9 mouse cellular contexts compared by ENCODE assay signal in the genomic region with DNA sequence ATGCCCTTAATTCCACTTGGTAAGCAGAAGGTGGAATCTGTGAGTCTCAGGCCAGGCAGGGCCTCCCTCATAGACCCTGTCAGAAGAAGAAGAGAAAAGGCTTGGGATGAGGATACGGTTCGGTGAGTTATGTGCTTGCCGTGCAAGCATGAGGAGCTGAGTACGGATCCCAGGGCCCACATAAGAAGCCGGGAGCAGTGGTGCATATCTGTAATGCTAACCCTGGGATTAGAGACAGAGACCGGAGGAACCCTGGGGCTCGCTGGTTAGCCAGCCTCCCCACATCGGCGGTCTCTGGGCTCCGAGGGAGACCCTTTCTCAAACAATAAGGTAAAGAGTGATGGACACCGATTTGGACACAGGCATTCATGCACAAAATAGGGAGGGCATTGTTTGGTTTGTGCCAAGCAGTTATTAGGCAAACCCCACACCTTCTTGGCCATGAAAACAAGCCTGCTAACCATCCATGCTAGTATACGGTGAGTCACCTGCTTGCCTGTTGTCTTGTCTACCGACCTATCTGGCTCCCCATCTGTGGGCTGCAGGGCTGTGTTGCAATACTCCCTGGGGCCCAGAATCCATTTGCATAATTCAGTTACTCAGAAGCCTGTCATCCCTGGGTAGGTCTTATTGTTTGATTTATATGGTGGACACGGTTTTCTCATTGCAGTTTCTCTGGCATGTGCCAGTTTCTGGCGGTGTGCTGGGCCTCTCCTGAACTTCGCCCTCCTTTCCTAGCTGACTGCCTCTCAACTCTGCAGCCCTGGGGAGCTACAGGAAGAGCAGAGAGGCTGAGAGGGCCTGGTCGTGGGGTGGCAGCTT. TPM values are rescaled to one million over a fixed set of nuclear protein-coding genes. Genes with fewer than 3 reads are reported as not detected.
DNase-seq lines count a peak whose midpoint lies in the region; ATAC-seq and TF ChIP-seq lines count a peak whose summit lies in the region.
"Had no signal": no experiment of that assay in that cellular context is flagged by ENCODE, and none has a peak within 500 bp of the region (broad histone marks: within the 10 kb centered on the region; RNA-seq: fewer than 3 reads in every experiment).

No protein-coding gene starts in this region.

- no peak overlapping the region for H3K4me2 ChIP-seq in neural tube, embryonic 15.5 days
- H3K4me2 ChIP-seq in heart, embryonic 11.5 days: no peak overlapping the region

- no peak overlapping the region for H3K9ac ChIP-seq in neural tube, embryonic 15.5 days (replicated peaks)
- no peak overlapping the region for H3K9ac ChIP-seq in heart, embryonic 11.5 days (ENCODE audit: low read depth, low read length)

- H3K4me3 ChIP-seq in kidney, adult 2 months (ENCODE audit: insufficient read depth, low read depth, low read length): peak overlapping the region; percentile 15
- no peak overlapping the region for H3K4me3 ChIP-seq in neural tube, embryonic 15.5 days (replicated peaks)
- H3K4me3 ChIP-seq in heart, embryonic 11.5 days (ENCODE audit: low read depth, low read length): no peak overlapping the region

- H3K4me1 ChIP-seq in kidney, adult 2 months (ENCODE audit: control insufficient read depth, insufficient read depth, low read length): peaks cover 63% of the 10 kb centered on the region
- H3K4me1 ChIP-seq in neural tube, embryonic 15.5 days: peaks cover 8% of the 10 kb centered on the region
- H3K4me1 ChIP-seq in heart, embryonic 11.5 days (ENCODE audit: control insufficient read depth, insufficient read depth, low read length): no peaks in the 10 kb centered on the region

- TF ChIP-seq CTCF in kidney, adult 2 months (conservative IDR thresholded peaks at IDR 0.05; ENCODE audit: insufficient read depth, insufficient read length, low read depth, low read length): no peak

- H3K36me3 ChIP-seq in kidney, adult 2 months (ENCODE audit: control insufficient read depth, insufficient read depth, low read length): no peaks in the 10 kb centered on the region
- no peaks in the 10 kb centered on the region for H3K36me3 ChIP-seq in neural tube, embryonic 15.5 days
- no peaks in the 10 kb centered on the region for H3K36me3 ChIP-seq in heart, embryonic 11.5 days (ENCODE audit: control insufficient read depth, insufficient read depth, low read length)

- no peaks in the 10 kb centered on the region for H3K9me3 ChIP-seq in neural tube, embryonic 15.5 days (replicated peaks)
- no peaks in the 10 kb centered on the region for H3K9me3 ChIP-seq in heart, embryonic 11.5 days (replicated peaks; ENCODE audit: control insufficient read depth, low read length)

- TF ChIP-seq POLR2A in kidney, adult 2 months (IDR thresholded peaks at IDR 0.05; ENCODE audit: low read depth, low read length): no peak

- 33% methylated on average over 17 of the region's 17 CpGs for WGBS in kidney, adult 2 months
- 57% methylated on average over 17 of the region's 17 CpGs for WGBS in neural tube, embryonic 15.5 days
- WGBS in heart, embryonic 11.5 days (ENCODE audit: insufficient replicate concordance): 72% methylated on average over 17 of the region's 17 CpGs

- H3K27ac ChIP-seq in kidney, adult 2 months (ENCODE audit: insufficient read depth, low read depth, low read length): peak overlapping the region; percentile 89
- no peak overlapping the region for H3K27ac ChIP-seq in neural tube, embryonic 15.5 days (replicated peaks)
- no peak overlapping the region for H3K27ac ChIP-seq in heart, embryonic 11.5 days (ENCODE audit: low read depth, low read length)

- ATAC-seq in CD4-positive, CD25-positive, alpha-beta regulatory T cell, adult 4 months: no peak
- peak; percentile 58 for ATAC-seq in megakaryocyte-erythroid progenitor cell, adult 5-6 weeks (replicated peaks; ENCODE audit: low FRiP score, low TSS enrichment, poor library complexity, severe bottlenecking)
- ATAC-seq in neural tube, embryonic 15.5 days (ENCODE audit: low FRiP score): no peak
- no peak for ATAC-seq in heart, embryonic 11.5 days (replicated peaks; ENCODE audit: insufficient number of reproducible peaks, low FRiP score, low TSS enrichment)

- no peaks in the 10 kb centered on the region for H3K27me3 ChIP-seq in kidney, adult 2 months (replicated peaks; ENCODE audit: control insufficient read depth, insufficient read depth, low read length)
- 0 out of 2 replicates have a peak, but pooled peaks cover under 1% of the 10 kb centered on the region for H3K27me3 ChIP-seq in neural tube, embryonic 15.5 days (replicated peaks)
- no peaks in the 10 kb centered on the region for H3K27me3 ChIP-seq in heart, embryonic 11.5 days (ENCODE audit: control insufficient read depth, insufficient read depth, low read length)

- DNase-seq in CD4-positive, CD25-positive, alpha-beta regulatory T cell, adult 2 months (ENCODE audit: low read depth, low spot score): peak; percentile 20
- peak; percentile 72 for DNase-seq in adrenal gland, postnatal 14 days
- peak; percentile 84 for DNase-seq in kidney, adult 2 months
- no peak for DNase-seq in thymus, postnatal 0 days (ENCODE audit: low spot score)
- DNase-seq: thymus, postnatal 36 days had no signal

RNA-seq across cellular contexts. Expression of a gene that starts 11.8 kb away (rescaled TPM):
- 10 to 100 TPM; 17.1 to 31.7 TPM for polyA plus RNA-seq in CD4-positive, CD25-positive, alpha-beta regulatory T cell, adult 4 months (2017; shearing (Covaris generic))
- 274 and 315 TPM in 2 replicates for total RNA-seq in adrenal gland, postnatal 14 days (2021)
- 232 and 272 TPM in 2 replicates for polyA plus RNA-seq in kidney, adult 2 months (2012; rRNA removed)
- total RNA-seq in megakaryocyte-erythroid progenitor cell, adult 5-6 weeks (2014; fragmentation: Nextera tagmentation): 33.3 and 51.4 TPM in 2 replicates
- 34.2 and 35.2 TPM in 2 replicates for total RNA-seq in megakaryocyte-erythroid progenitor cell, adult 5-6 weeks (2017)
- polyA plus RNA-seq in neural tube, embryonic 15.5 days (2015; fragmentation: Nextera tagmentation; extraction: Ambion mirVana): 14.7 and 21.6 TPM in 2 replicates
- polyA plus RNA-seq in heart, embryonic 11.5 days (2014; fragmentation: Nextera tagmentation; extraction: Ambion mirVana): 14.3 and 17.2 TPM in 2 replicates
- polyA plus RNA-seq in thymus, postnatal 0 days (2015; fragmentation: Nextera tagmentation; extraction: Ambion mirVana): 54.7 and 60.1 TPM in 2 replicates

RNA-seq across cellular contexts. Expression of a gene that starts 51.1 kb away (rescaled TPM):
- polyA plus RNA-seq in CD4-positive, CD25-positive, alpha-beta regulatory T cell, adult 4 months (2017; shearing (Covaris generic)): 1 to 10 TPM; 4.9 to 7.4 TPM
- 5.7 and 6.8 TPM in 2 replicates for total RNA-seq in adrenal gland, postnatal 14 days (2021)
- 3.5 and 4.1 TPM in 2 replicates for polyA plus RNA-seq in kidney, adult 2 months (2012; rRNA removed)
- 5.5 and 8.3 TPM in 2 replicates for total RNA-seq in megakaryocyte-erythroid progenitor cell, adult 5-6 weeks (2014; fragmentation: Nextera tagmentation)
- total RNA-seq in megakaryocyte-erythroid progenitor cell, adult 5-6 weeks (2017): 7.3 and 7.9 TPM in 2 replicates
- 10.6 and 10.7 TPM in 2 replicates for polyA plus RNA-seq in neural tube, embryonic 15.5 days (2015; fragmentation: Nextera tagmentation; extraction: Ambion mirVana)
- 4.1 and 4.6 TPM in 2 replicates for polyA plus RNA-seq in heart, embryonic 11.5 days (2014; fragmentation: Nextera tagmentation; extraction: Ambion mirVana)
- 10.0 and 10.6 TPM in 2 replicates for polyA plus RNA-seq in thymus, postnatal 0 days (2015; fragmentation: Nextera tagmentation; extraction: Ambion mirVana)

RNA-seq across cellular contexts. Expression of a gene that starts 51.2 kb away (rescaled TPM):
- polyA plus RNA-seq in CD4-positive, CD25-positive, alpha-beta regulatory T cell, adult 4 months (2017; shearing (Covaris generic)): 100 to 1,000 TPM in 1 of 2 experiments, 10 to 100 TPM in 1; 88.6 to 126 TPM
- total RNA-seq in adrenal gland, postnatal 14 days (2021): 82.6 and 91.7 TPM in 2 replicates
- polyA plus RNA-seq in kidney, adult 2 months (2012; rRNA removed): 61.4 and 75.0 TPM in 2 replicates
- 91.3 and 114 TPM in 2 replicates for total RNA-seq in megakaryocyte-erythroid progenitor cell, adult 5-6 weeks (2014; fragmentation: Nextera tagmentation)
- 118 and 166 TPM in 2 replicates for total RNA-seq in megakaryocyte-erythroid progenitor cell, adult 5-6 weeks (2017)
- polyA plus RNA-seq in neural tube, embryonic 15.5 days (2015; fragmentation: Nextera tagmentation; extraction: Ambion mirVana): 103 and 105 TPM in 2 replicates
- 110 and 117 TPM in 2 replicates for polyA plus RNA-seq in heart, embryonic 11.5 days (2014; fragmentation: Nextera tagmentation; extraction: Ambion mirVana)
- 129 and 137 TPM in 2 replicates for polyA plus RNA-seq in thymus, postnatal 0 days (2015; fragmentation: Nextera tagmentation; extraction: Ambion mirVana)

RNA-seq across cellular contexts. Expression of a gene that starts 54.8 kb away (rescaled TPM):
- not detected for polyA plus RNA-seq in CD4-positive, CD25-positive, alpha-beta regulatory T cell, adult 4 months (2017; shearing (Covaris generic))
- total RNA-seq in adrenal gland, postnatal 14 days (2021): 0.56 and 1.3 TPM in 2 replicates
- 0.24 and 0.25 TPM in 2 replicates for polyA plus RNA-seq in kidney, adult 2 months (2012; rRNA removed)
- 0.74 and 3.9 TPM in 2 replicates for total RNA-seq in megakaryocyte-erythroid progenitor cell, adult 5-6 weeks (2014; fragmentation: Nextera tagmentation)
- 0.66 and 1.5 TPM in 2 replicates for total RNA-seq in megakaryocyte-erythroid progenitor cell, adult 5-6 weeks (2017)
- 0.33 and 0.38 TPM in 2 replicates for polyA plus RNA-seq in neural tube, embryonic 15.5 days (2015; fragmentation: Nextera tagmentation; extraction: Ambion mirVana)
- 0.77 and 0.83 TPM in 2 replicates for polyA plus RNA-seq in heart, embryonic 11.5 days (2014; fragmentation: Nextera tagmentation; extraction: Ambion mirVana)
- 1.5 and 1.6 TPM in 2 replicates for polyA plus RNA-seq in thymus, postnatal 0 days (2015; fragmentation: Nextera tagmentation; extraction: Ambion mirVana)
